Mouse (Mus musculus) 3134 (cell line): ENCODE data around the gene Atg10.
A peak's percentile ranks its signal among the peaks of the same experiment; 100 is the strongest.

Source experiments
- DNase-seq: peaks from one replicate; pipeline ENCODE4 v3.0.0-alpha.2; 2011; ENCODE audit warnings: low spot score; ENCODE audit not compliant: insufficient read length; ENCODE audit errors: extremely low read depth

The Atg10 gene

GRCm38 (mm10) chr13:91133334-91133890 lies 90.4 kb downstream of the Atg10 start:
- no peak for DNase-seq

GRCm38 (mm10) chr13:91129071-91129470 lies 94.7 kb downstream of the Atg10 start:
- no peak for DNase-seq

DNA sequence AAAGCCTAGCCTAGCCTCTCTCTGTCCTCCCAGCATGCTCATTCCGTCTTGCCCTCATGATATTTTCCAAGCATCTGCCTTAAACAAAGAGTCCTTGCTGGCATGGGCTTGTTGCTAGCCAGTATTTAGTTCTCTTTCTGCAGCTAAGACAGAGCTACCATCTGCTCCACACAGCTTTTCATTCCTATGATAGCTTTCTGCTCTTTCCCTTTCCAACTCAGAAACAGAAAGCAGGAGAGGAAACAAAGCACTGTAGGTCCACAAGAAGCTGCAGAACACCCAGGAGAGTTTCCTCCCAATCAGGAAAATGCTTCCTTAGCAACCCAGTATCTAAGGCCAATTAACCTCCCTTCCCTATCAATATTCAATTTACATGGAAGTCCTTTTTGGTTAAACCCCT lies 95.2 kb downstream of the Atg10 start:
- no peak for DNase-seq

DNA sequence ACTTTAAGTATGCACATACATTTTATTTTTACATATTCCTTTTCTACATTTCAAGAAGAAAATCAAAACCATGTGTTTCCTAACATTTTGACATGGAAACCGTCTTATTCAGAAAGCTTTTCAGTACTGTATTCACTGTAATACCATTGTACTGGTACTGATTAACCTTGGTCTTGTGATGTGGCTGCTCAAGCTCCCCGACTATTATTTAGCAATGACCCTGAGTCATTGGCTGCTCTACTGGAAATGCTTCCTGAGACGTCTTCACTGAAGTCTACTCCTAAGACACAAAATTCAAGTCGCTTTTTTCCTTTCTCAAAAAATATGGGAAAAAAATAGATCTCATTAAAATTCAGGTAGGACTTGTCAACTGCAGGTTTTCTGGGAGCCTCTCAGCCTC lies 105.6 kb downstream of the Atg10 start:
- DNase-seq: no peak

GRCm38 (mm10) chr13:91114880-91115279 lies 108.9 kb downstream of the Atg10 start:
- no peak for DNase-seq

GRCm38 (mm10) chr13:91107308-91107946 lies 116.3 kb downstream of the Atg10 start:
- DNase-seq: no peak

- no peak for DNase-seq
Measured at GRCm38 (mm10) chr13:91102238-91102637, 121.5 kb downstream of the Atg10 start.

DNA sequence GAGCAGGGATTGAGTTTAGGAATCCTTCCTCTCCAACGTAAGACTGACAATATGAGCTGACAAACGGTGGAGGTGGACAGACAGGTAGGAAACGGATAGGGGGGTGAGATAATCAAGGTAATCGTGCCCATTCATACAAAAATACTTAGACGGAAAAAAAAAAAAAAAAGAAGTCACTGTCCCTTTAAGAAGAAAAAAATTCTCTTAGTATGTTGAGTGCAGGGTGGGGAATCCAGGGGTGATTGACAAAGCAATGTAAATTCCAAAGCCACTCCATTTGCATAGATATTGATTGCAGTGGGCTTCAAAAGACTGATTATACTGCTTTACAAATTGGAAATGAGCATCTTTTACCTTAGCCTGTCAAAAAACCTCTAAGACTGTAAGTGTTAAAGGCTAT lies 123.4 kb downstream of the Atg10 start:
- no peak for DNase-seq

DNA sequence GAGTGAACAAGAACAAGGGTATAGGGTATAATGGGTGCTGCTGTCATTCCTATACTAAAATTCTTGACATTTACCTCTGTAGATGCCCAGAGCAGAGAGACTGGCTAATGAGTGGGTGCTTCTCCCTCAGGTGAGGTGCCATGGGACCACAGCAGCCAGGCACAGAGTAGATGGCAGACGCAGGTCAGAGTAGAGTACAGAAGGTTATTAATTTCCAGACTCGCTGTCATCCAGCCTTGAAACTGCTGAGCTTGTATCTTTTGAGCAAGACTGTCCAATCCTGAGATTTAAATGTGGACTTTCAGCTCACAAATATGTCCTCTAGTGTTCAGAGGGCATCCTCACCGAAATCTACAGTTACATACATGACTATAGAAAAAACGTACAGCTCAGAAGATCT lies 128.9 kb downstream of the Atg10 start:
- no peak for DNase-seq

GRCm38 (mm10) chr13:91094196-91094595 lies 129.6 kb downstream of the Atg10 start:
- DNase-seq: no peak

GRCm38 (mm10) chr13:91093610-91094009 lies 130.2 kb downstream of the Atg10 start:
- DNase-seq: no peak

- peak; percentile 13 for DNase-seq
Measured at GRCm38 (mm10) chr13:91093162-91093561, 130.6 kb downstream of the Atg10 start.

- no peak for DNase-seq
Measured at GRCm38 (mm10) chr13:91091731-91092190, 132.0 kb downstream of the Atg10 start.

DNA sequence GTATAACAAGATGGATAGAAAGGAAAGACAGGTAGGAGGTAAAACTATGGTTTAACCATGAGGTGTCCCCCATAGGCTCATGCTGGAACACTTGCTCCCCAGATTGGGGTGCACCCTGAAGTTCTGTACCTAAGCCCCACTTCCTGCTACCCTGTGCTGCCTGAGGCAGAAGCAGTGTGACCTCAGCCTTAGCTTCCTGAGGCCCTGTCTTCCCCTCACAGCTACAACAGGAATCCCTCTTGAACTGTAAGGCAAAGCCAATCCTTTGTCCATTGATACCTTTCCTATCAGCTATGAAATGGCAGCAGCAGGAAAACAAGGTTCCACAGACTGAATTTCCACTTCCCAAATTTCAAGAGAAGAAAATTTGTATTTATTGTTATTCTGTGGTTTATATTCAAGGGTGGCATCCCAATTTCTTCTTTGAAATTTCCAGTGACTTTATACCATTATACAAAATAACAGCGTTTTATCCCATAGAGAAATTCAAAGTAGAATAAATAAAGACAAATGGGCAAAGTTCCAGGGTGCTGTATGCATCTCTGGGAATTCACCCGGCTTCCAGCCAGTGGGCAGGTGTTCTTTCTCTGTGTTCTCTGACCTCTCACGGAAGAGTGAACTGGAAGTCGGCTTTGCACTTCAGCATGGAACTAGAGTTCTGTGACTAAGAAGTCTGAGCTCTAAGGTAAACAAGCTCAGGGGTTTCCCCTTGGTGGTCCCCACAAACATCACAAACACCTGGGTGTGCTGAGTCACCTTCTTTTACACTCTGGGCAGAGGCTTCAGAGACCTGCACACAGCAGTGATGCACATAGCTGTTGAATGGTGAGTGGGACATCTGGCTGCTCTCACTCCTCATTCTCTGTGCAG lies 132.7 kb downstream of the Atg10 start:
- no peak for DNase-seq

DNA sequence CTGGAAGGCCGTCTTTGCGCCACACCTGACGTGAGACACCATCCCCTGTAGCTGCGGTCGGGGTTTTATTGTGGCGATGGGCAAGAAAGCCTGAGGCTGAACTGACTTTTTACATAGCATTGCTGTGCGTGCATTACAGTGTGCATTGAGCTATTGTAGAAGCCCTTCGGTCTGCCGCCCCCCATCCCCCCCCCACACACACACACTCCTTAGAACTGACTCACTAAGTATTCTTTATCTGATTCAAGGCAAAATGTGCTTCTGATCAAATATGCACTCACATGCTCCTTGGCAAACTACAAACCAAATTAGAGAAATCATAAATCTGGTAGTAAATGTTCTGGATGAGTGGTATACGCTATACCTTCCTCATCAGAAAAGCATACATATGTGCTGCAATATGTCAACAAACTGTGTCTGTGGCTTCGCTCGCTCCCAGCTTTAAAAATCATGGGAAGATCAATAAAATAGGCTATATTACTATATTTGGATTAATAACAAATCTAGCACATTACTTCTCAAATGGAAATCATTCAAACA lies 137.3 kb downstream of the Atg10 start:
- no peak for DNase-seq

- DNase-seq: no peak
Measured at GRCm38 (mm10) chr13:91072351-91072750, 151.4 kb downstream of the Atg10 start.

- no peak for DNase-seq
Measured at GRCm38 (mm10) chr13:91060871-91061270, 162.9 kb downstream of the Atg10 start.

GRCm38 (mm10) chr13:91048171-91048570 lies 175.6 kb downstream of the Atg10 start:
- no peak for DNase-seq

- no peak for DNase-seq
Measured at GRCm38 (mm10) chr13:91046851-91047250, 176.9 kb downstream of the Atg10 start.

- peak; percentile 5 for DNase-seq
Measured at GRCm38 (mm10) chr13:91041236-91041635, 182.5 kb downstream of the Atg10 start.

DNA sequence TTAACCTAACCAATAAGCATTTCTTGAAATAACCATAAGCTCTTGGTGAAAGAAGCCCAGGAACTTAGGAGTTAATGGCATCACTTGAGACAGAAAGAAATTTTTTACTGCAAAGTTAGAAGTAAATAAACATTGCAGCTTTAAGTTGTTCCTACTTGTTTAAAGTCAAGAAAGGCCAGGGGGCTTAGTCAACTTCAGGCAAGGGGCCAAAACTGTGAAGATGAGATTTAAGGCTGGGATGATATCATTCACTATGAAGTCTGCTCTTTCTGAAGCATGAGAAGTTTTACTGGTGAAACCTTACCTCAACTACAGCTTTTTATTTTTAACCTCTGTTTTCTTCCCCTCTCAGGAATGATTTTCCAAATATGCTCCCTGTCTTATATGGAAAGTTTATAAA lies 183.3 kb downstream of the Atg10 start:
- no peak for DNase-seq
